Mouse (Mus musculus): ENCODE measurements around the gene Msi2. TPM values are rescaled to one million over a fixed set of nuclear protein-coding genes. Genes with fewer than 3 reads are reported as not detected.

Gene Msi2
- polyA plus RNA-seq, 1 experiment from 2014 or later, result 15.9 TPM

DNA sequence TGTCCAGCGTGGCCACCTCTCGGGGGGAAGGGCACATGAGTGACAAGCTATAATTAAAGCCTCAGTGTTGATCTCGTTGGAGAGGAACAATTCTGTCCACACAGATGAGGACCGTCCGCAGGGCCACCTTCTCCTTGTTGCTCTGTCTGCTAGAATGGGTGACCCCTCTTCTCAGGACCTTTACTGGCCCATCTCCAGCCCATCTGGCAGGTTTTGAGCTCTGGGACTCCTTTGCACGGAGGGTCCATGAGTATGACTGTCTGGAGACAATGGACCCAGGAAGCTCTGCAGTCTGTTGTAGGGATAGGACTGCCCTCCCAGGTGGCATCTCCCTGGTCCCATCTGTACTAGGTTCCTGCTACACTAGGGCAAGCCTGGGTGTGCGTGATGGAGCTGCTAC is 406.7 kb downstream of the Msi2 start:
- DNase-seq (ENCODE audit: low spot score), result no peak
- WGBS, result 51% methylated on average over 7 of the region's 7 CpGs
- H3K36me3 ChIP-seq, result no peaks in the 10 kb centered on the region
- no peaks in the 10 kb centered on the region for H3K27me3 ChIP-seq (ENCODE audit: insufficient read depth, poor library complexity, severe bottlenecking)
- no peak overlapping the region for H3K4me3 ChIP-seq
- H3K27ac ChIP-seq, result peak overlapping the region; percentile 82
- peaks cover 91% of the 10 kb centered on the region for H3K4me1 ChIP-seq
- H3K9me3 ChIP-seq, result no peaks in the 10 kb centered on the region

DNA sequence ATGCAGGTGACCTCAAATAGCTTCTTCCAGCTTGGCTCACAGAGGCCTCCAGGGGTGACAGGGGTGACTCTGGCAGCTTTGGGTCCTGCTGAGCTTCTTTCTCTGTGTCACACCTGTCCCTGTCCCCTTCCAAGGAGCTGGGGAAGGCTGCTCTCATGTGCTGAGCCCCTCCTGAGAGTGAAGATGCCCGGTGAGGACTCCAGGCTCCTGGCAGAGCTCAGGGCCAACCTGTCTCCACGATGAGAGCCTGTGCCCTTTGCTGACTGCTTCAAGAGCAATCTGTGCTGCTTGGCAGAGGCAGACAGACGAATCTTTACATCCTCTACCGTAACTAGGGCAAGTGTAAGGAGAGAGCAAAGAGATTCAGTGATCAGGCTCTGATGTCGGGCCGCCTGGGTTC is 407.5 kb downstream of the Msi2 start:
- no peak overlapping the region for H3K4me3 ChIP-seq
- no peak for DNase-seq (ENCODE audit: low spot score)
- peaks cover 83% of the 10 kb centered on the region for H3K4me1 ChIP-seq
- 73% methylated on average over 6 of the region's 6 CpGs for WGBS
- H3K36me3 ChIP-seq, result no peaks in the 10 kb centered on the region
- H3K27me3 ChIP-seq (ENCODE audit: insufficient read depth, poor library complexity, severe bottlenecking), result no peaks in the 10 kb centered on the region
- peak overlapping the region; percentile 82 for H3K27ac ChIP-seq
- H3K9me3 ChIP-seq, result no peaks in the 10 kb centered on the region

DNA sequence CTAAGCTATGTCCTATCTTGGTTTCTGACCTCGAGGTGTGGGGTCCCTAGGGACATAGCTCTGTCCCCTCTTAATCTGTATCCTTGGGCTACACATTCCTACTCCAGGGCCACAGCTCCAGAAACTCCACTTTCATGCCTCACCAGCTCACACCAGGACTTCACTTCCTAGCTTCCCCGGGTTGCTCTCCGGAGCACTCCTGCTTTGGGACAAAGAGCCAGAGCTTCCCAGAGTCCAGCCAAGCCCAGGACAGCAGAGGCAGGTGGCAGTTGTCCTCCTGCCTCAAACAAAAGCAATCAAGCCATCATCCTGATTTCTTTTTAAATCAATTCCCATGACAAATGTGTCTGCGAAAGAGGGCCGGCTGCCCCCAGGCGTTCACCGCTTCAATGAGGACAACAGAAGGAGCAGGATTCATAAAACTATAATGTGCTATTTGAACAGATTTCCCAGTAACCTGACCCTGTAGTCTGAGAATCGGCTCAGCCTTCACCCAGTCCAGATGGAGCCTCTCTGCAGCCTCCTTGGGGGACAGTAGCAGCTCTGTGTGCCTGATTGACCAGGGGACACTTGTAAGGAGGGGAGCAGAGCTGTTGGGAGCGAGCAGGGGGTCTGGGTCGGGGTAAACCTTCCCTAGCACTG is 409.1 kb downstream of the Msi2 start:
- Histone ChIP-seq H3K9me3 (no peaks in the 10 kb centered on the region), H3K27ac (peak overlapping the region; percentile 82), H3K4me1 (peaks cover 67% of the 10 kb centered on the region), H3K27me3 (ENCODE audit: insufficient read depth, poor library complexity, severe bottlenecking) (no peaks in the 10 kb centered on the region), H3K4me3 (no peak overlapping the region), H3K36me3 (no peaks in the 10 kb centered on the region)
- 77% methylated on average over 10 of the region's 10 CpGs for WGBS
- DNase-seq (ENCODE audit: low spot score), result no peak

DNA sequence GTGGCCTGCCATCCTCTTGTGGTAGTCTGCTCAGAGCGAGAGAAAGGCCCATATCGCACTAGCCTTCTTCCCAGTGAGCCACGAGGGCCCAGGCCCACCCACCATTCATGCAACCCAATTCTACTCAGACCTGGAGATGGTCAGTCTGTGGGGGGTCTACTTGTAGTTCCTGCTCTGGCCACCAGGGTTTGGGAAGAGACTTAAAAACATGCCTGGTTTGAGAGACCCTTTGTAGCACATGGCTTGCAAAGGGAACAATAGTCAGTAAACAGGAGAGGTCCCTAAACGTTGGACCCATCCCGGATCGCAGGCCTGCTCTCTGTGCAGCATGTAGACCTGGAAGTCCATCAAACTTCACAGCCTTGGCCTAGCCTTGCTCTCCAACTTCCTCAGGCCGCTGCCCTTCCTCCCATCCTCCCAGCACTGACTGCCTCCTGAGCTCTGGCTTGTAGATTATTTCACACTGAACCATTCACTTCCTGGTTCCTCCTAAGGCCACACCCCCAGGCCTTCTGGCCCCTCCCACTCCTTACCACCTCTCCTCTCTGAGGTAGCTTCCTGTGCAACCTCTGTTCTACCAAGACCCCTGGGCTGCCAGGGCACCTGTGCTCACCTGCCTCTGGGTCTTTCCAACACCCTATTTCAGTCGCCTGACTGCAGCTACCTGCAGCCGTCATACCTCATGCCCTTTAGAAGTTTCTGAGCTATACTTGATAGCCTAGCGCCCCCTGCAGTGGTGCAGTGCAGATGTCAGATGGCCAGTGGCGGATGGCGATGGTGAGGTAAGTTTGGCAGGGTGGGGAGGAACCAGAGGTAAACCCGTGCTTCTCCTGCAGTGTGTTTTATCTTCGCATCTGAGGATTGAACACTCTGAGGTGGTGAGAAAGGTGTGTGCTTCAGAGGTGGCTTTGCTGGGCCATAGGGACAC is 410.4 kb downstream of the Msi2 start:
- Histone ChIP-seq H3K9me3 (no peaks in the 10 kb centered on the region), H3K4me3 (no peak overlapping the region), H3K27me3 (ENCODE audit: insufficient read depth, poor library complexity, severe bottlenecking) (no peaks in the 10 kb centered on the region), H3K36me3 (no peaks in the 10 kb centered on the region), H3K27ac (0 out of 2 replicates have a peak overlapping the region, but pooled peaks have one; percentile 12), H3K4me1 (peaks cover 54% of the 10 kb centered on the region)
- 76% methylated on average over 14 of the region's 14 CpGs for WGBS
- DNase-seq (ENCODE audit: low spot score), result no peak

DNA sequence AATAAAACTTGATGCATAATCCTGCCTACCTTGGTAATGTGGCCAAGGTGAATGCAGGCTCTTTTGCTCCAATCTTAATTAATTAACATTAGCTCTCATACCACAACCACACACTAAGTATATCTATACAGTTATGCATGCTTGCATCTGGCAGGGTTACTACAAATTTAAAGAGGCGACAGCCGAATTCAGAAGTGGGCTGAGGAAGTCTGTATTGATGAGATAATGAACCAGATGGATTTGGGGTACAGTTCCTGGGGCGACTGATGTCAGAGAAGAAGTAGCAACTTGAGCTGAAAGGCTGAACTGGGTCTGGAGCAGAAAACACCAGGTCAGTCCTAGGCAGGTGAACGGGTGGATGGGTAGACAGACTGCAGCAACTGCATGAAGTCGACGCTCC is 412.6 kb downstream of the Msi2 start:
- Histone ChIP-seq H3K4me3 (no peak overlapping the region), H3K27me3 (ENCODE audit: insufficient read depth, poor library complexity, severe bottlenecking) (no peaks in the 10 kb centered on the region), H3K9me3 (no peaks in the 10 kb centered on the region), H3K4me1 (peaks cover 40% of the 10 kb centered on the region), H3K27ac (no peak overlapping the region), H3K36me3 (no peaks in the 10 kb centered on the region)
- WGBS, result 83% methylated on average over 6 of the region's 6 CpGs
- no peak for DNase-seq (ENCODE audit: low spot score)

DNA sequence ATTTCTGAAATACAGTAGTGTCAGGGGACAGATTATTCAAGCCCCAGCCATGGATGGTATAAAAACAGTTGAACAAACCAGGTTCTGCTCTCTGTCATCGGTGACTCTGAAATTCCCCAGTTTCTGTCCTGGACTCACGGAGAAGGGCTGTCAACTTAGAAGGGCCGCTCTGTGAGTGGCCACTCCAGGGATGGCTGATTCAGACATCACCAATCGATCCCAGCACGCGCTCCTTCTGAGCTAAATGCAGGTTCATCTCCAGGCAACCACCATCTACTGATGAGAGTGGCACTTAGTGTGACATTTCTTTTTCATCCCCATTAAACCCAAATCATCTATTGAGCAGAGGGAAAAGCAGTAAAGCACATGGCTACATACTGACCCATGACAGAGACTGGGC is 416.7 kb downstream of the Msi2 start:
- Histone ChIP-seq H3K27me3 (ENCODE audit: insufficient read depth, poor library complexity, severe bottlenecking) (no peaks in the 10 kb centered on the region), H3K4me1 (peaks cover 26% of the 10 kb centered on the region), H3K4me3 (peak overlapping the region; percentile 12; the same call in 1 of the 2 replicates), H3K27ac (0 out of 2 replicates have a peak overlapping the region, but pooled peaks have one; percentile 5), H3K36me3 (no peaks in the 10 kb centered on the region), H3K9me3 (no peaks in the 10 kb centered on the region)
- DNase-seq (ENCODE audit: low spot score), result no peak
- WGBS, result 37% methylated on average over 6 of the region's 6 CpGs

DNA sequence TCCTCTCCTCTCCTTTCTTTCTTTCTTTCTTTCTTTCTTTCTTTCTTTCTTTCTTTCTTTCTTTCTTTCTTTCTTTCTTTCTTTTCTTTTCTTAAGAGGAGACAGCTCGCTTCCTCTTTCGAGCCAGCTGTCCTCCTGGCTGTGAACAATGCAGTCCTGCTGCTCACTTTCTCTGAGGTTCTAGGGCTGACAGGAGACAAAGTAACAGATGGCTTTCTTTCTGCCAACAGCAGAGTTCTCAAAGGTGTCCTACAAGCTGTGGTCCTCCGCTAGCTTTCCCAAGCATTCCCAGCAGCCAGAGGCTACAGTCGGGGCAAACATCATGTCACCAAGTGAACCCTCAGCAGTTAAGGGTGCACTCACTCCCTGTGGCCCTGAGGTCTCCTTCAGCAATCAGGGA is 419.0 kb downstream of the Msi2 start:
- 85% methylated on average over 4 of the region's 4 CpGs for WGBS
- no peak overlapping the region; the same call in 1 of the 2 replicates for H3K27ac ChIP-seq

DNA sequence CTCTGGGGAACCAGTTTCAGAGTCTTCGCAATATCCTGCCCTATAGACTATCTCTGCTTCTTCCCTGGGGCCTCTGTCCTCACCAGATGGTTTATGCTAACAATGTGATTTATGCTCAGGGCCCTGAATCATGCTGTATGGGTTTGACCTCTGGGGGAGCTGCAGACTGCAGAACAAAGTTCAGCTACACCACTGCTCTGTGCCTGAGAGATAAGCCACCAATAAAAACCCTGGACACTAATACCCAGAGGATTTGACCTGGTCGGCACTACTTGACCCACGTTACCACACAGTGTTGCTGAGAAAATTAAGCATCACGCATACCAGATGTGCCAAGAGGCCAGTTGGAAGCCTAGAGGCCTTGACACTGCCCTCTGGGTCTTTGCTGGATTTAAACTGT is 420.8 kb downstream of the Msi2 start:
- no peak overlapping the region for H3K27ac ChIP-seq
- DNase-seq (ENCODE audit: low spot score), result no peak
- H3K9me3 ChIP-seq, result no peaks in the 10 kb centered on the region
- peaks cover 60% of the 10 kb centered on the region for H3K4me1 ChIP-seq
- no peaks in the 10 kb centered on the region for H3K36me3 ChIP-seq
- H3K4me3 ChIP-seq, result no peak overlapping the region
- WGBS, result 69% methylated on average over 4 of the region's 4 CpGs
- no peaks in the 10 kb centered on the region for H3K27me3 ChIP-seq (ENCODE audit: insufficient read depth, poor library complexity, severe bottlenecking)

More for the DNA sequence above, 419.0 kb downstream of the Msi2 start:
- Histone ChIP-seq H3K9me3 (no peaks in the 10 kb centered on the region), H3K4me1 (peaks cover 44% of the 10 kb centered on the region), H3K27me3 (ENCODE audit: insufficient read depth, poor library complexity, severe bottlenecking) (no peaks in the 10 kb centered on the region), H3K36me3 (no peaks in the 10 kb centered on the region), H3K4me3 (no peak overlapping the region)
- no peak for DNase-seq (ENCODE audit: low spot score)

DNA sequence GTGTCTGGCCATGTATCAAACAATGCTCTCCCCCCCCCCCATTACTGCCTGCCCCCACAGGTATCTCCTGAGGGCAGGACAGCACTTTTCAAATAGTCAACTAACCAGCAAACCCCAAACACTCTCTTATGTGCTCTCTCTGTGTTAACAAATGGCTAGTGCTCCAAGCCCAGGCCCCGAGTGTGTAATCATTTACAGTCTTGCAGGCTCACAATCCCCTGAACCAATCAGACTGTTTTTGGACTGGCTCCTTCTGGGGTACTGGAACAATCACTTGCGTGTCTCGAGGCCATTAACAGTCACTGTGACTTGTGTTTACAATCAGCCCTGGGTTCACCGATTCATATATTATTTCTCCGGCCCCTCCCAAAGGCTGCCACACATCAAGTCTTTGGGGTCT is 423.0 kb downstream of the Msi2 start:
- Histone ChIP-seq H3K27ac (0 out of 2 replicates have a peak overlapping the region, but pooled peaks have one; percentile 6), H3K4me3 (no peak overlapping the region), H3K36me3 (no peaks in the 10 kb centered on the region), H3K9me3 (no peaks in the 10 kb centered on the region), H3K27me3 (ENCODE audit: insufficient read depth, poor library complexity, severe bottlenecking) (no peaks in the 10 kb centered on the region), H3K4me1 (peaks cover 69% of the 10 kb centered on the region)
- no peak for DNase-seq (ENCODE audit: low spot score)
- 88% methylated on average over 5 of the region's 5 CpGs for WGBS

DNA sequence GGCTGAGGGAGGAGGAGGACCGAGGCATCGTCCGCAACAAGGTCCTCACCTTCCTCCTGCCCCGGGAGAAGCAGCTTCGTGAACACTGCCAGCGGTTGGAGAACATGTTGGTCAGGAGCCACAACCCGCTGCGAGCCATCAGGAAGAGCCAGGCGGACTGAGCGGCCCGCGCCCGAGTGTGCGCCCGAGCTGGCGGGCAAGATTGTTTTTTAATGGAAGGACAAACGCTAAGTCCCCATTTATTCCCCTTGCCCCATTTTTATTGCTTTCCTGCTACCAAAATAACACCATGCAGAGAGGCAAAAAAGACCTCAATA is 424.0 kb downstream of the Msi2 start:
- Histone ChIP-seq H3K4me3 (peak overlapping the region; percentile 49), H3K27ac (peak overlapping the region; percentile 83), H3K9me3 (no peaks in the 10 kb centered on the region), H3K4me1 (peaks cover 69% of the 10 kb centered on the region), H3K27me3 (ENCODE audit: insufficient read depth, poor library complexity, severe bottlenecking) (no peaks in the 10 kb centered on the region), H3K36me3 (no peaks in the 10 kb centered on the region)
- 29% methylated on average over 17 of the region's 17 CpGs for WGBS
- DNase-seq (ENCODE audit: low spot score), result no peak

DNA sequence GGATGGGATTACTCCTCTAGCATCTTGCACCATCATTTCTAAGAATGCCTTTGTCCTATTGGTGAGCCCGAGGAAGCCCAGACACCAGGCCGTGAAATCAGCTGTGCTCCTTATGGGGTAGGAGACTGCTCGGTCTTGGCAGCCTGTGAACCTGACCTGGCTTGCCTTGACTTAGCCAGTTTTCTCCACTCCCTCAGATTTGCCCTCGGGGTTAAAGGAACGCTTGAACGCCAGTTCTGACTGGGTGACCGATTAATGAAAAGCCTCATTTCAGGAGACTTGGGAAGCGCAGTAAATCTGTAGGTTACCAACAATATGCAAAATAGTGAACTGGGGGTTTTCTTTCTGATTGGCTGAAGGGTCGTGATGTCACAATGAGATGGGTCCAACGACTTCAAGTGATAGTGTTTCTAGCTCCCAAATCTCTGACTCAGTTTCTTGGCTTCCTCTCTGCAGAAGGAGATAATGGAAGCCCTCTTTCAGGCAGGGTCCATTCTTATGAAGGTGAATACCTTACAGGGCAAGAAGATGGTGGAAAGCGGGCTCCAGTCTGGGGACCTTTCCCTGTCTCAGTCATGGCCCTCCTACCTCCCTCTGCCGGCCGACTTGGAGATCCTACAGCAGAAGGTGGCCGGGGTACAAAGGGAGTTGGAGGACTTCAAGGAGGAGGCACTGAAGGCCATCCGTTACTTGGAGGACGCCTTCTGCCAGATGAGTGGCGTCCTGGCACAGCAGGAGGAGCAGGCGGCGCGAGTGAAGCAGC is 424.5 kb downstream of the Msi2 start, which contains the start of gene Ccdc182:
TSS of gene Ccdc182 (plus strand) at position 428 of the 763 bp plus-strand sequence.
- Histone ChIP-seq H3K36me3 (no peaks in the 10 kb centered on the region), H3K4me1 (peaks cover 74% of the 10 kb centered on the region), H3K4me3 (peak within 1 kb of the TSS; percentile 49), H3K27ac (peak within 1 kb of the TSS; percentile 83), H3K9me3 (no peaks in the 10 kb centered on the region), H3K27me3 (ENCODE audit: insufficient read depth, poor library complexity, severe bottlenecking) (no peaks in the 10 kb centered on the region)
- no peak for DNase-seq (ENCODE audit: low spot score)
- 42% methylated on average over 20 of the region's 20 CpGs for WGBS

DNA sequence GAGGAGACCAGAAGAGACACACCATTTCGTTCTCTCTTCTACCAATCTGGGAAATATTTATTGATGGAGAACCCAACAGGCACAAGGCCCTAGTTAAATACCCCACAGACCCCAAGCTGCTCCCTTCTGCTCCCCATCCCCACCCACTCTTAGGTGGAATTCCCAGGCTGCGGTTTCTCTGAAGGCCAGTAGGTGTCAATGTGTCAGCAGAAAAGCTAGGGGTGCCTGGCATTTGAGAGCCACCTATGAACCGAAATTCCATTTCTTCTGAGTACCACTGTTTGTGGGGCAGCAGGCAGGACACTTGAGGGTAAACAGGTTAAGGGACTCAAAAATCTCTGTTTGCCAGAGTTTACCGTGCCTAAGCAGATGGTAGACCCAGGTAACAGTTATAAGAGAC is 426.6 kb downstream of the Msi2 start:
- Histone ChIP-seq H3K36me3 (no peaks in the 10 kb centered on the region), H3K9me3 (no peaks in the 10 kb centered on the region), H3K27me3 (ENCODE audit: insufficient read depth, poor library complexity, severe bottlenecking) (no peaks in the 10 kb centered on the region), H3K27ac (0 out of 2 replicates have a peak overlapping the region, but pooled peaks have one; percentile 16), H3K4me3 (no peak overlapping the region), H3K4me1 (peaks cover 60% of the 10 kb centered on the region)
- 30% methylated on average over 4 of the region's 4 CpGs for WGBS
- DNase-seq (ENCODE audit: low spot score), result no peak
